Mouse (Mus musculus) lung, adult 18-20 months (tissue): ENCODE data around the gene Wdr20.
"Not testable (repeated sequence)": the region's sequence is repeated elsewhere in the genome, so short reads cannot be mapped to it uniquely, and the experiment has no call there.

ENCODE experiments used
- DNase-seq, 2 experiments: peaks; one replicate each; pipeline ENCODE4 v3.0.0; 2022; ENCODE audit warnings: mixed read lengths in 2 of 2

The Wdr20 gene

GRCm38 (mm10) chr12:110737170-110738157, at the start of gene Wdr20:
Wdr20 (plus strand) TSS chr12:110737944.
- DNase-seq = peak; percentile 95 to 97

GRCm38 (mm10) chr12:110688921-110689320, 48.8 kb upstream of the Wdr20 start:
- not testable (repeated sequence) for DNase-seq

- no peak for DNase-seq
These were observed 47.7 kb upstream of the Wdr20 start for GRCm38 (mm10) chr12:110689919-110690643.

GRCm38 (mm10) chr12:110693378-110693777, 44.4 kb upstream of the Wdr20 start:
- not testable (repeated sequence) for DNase-seq

GRCm38 (mm10) chr12:110695676-110696171, 42.0 kb upstream of the Wdr20 start:
- DNase-seq = peak; percentile 50 to 53

- peak; percentile 95 to 98 for DNase-seq
These were observed 41.4 kb upstream of the Wdr20 start for GRCm38 (mm10) chr12:110696173-110696974.

GRCm38 (mm10) chr12:110696975-110697400, 40.8 kb upstream of the Wdr20 start:
- DNase-seq = no peak

- no peak for DNase-seq
These were observed 40.3 kb upstream of the Wdr20 start for GRCm38 (mm10) chr12:110697457-110697856.

GRCm38 (mm10) chr12:110698080-110698479, 39.7 kb upstream of the Wdr20 start:
- no peak for DNase-seq

GRCm38 (mm10) chr12:110698523-110699170, 39.1 kb upstream of the Wdr20 start:
- no peak for DNase-seq

GRCm38 (mm10) chr12:110699171-110699547, 38.6 kb upstream of the Wdr20 start:
- no peak for DNase-seq

GRCm38 (mm10) chr12:110700730-110701129, 37.0 kb upstream of the Wdr20 start:
- DNase-seq = no peak

- DNase-seq = not testable (repeated sequence)
These were observed 36.4 kb upstream of the Wdr20 start for GRCm38 (mm10) chr12:110701363-110701762.

- no peak for DNase-seq
These were observed 35.2 kb upstream of the Wdr20 start, which contains the start of gene Hsp90aa1 for GRCm38 (mm10) chr12:110702556-110702955. Hsp90aa1 (minus strand) TSS chr12:110702728.

GRCm38 (mm10) chr12:110703008-110703471, 34.7 kb upstream of the Wdr20 start:
- peak; percentile 84 to 87 for DNase-seq

GRCm38 (mm10) chr12:110703682-110704081, 34.1 kb upstream of the Wdr20 start:
- DNase-seq = no peak

- not testable (repeated sequence) for DNase-seq
These were observed 32.3 kb upstream of the Wdr20 start for GRCm38 (mm10) chr12:110705419-110705818.

GRCm38 (mm10) chr12:110706337-110707231, 31.2 kb upstream of the Wdr20 start:
- peak; percentile 78 to 79 for DNase-seq

GRCm38 (mm10) chr12:110707451-110707850, 30.3 kb upstream of the Wdr20 start:
- no peak for DNase-seq

- no peak for DNase-seq
These were observed 26.5 kb upstream of the Wdr20 start for GRCm38 (mm10) chr12:110711270-110711669.

- DNase-seq = no peak
These were observed 24.0 kb upstream of the Wdr20 start for GRCm38 (mm10) chr12:110713784-110714183.
